Mouse (Mus musculus) forebrain, embryonic 16.5 days (tissue): ENCODE data around the gene Cdh13. TPM values are rescaled to one million over a fixed set of nuclear protein-coding genes. Genes with fewer than 3 reads are reported as not detected.

Source experiments
- ATAC-seq: fragments of 200-750 bp; cut with Nextera tagmentation; 2 replicates; pipeline ENCODE4 v1.8.0; 2017; ENCODE audit warnings: mild to moderate bottlenecking, moderate library complexity
- H3K27ac ChIP-seq: fragments of 300-500 bp; sonication (generic); 2 replicates; pipeline ENCODE4 v1.5.1; 2014; ENCODE audit warnings: low read length, control low read depth
- H3K27me3 ChIP-seq: fragments of 300-500 bp; sonication (generic); replicated peaks from 2 replicates; pipeline ENCODE4 v1.6.1; 2014; ENCODE audit warnings: low read length; ENCODE audit not compliant: control insufficient read depth, insufficient read depth
- H3K36me3 ChIP-seq: fragments of 300-500 bp; sonication (generic); 2 replicates; pipeline ENCODE4 v1.6.1; 2014; ENCODE audit not compliant: control insufficient read depth, insufficient read depth
- H3K4me1 ChIP-seq: fragments of 300-500 bp; sonication (generic); replicated peaks from 2 replicates; pipeline ENCODE4 v1.6.1; 2014; ENCODE audit warnings: low read length; ENCODE audit not compliant: control insufficient read depth, insufficient read depth
- H3K4me2 ChIP-seq: fragments of 300-500 bp; sonication (generic); 2 replicates; pipeline ENCODE4 v1.6.1; 2014; ENCODE audit warnings: mild to moderate bottlenecking, low read length, control low read depth
- H3K4me3 ChIP-seq: fragments of 300-500 bp; sonication (generic); replicated peaks from 2 replicates; pipeline ENCODE4 v1.5.1; 2014; ENCODE audit warnings: mild to moderate bottlenecking, low read length, control low read depth
- H3K9ac ChIP-seq: fragments of 300-500 bp; sonication (generic); replicated peaks from 2 replicates; pipeline ENCODE4 v1.6.1; 2014; ENCODE audit warnings: low read depth, low read length, control low read depth
- H3K9me3 ChIP-seq: fragments of 300-500 bp; sonication (generic); 2 replicates; pipeline ENCODE4 v1.6.1; 2016; ENCODE audit warnings: low read length; ENCODE audit not compliant: control insufficient read depth
- WGBS: fragments of 180-500 bp; shearing (Covaris S2); extraction: QIAGEN DNeasy Blood & Tissue Kit; methylation state at CpG from one replicate; pipeline ENCODE4 v1.1.7; 2014; 5-methylcytosine and 5-hydroxymethylcytosine counted together
- polyA plus RNA-seq: library from polyadenylated mRNA; unstranded; fragments of >200 nt; fragmentation: Nextera tagmentation; extraction: Ambion mirVana; gene quantifications from 2 replicates; pipeline ENCODE4 v1.2.1, GENCODE M21; 2015

The Cdh13 gene
- polyA plus RNA-seq, 1 experiment from 2014 or later = 129 TPM

DNA sequence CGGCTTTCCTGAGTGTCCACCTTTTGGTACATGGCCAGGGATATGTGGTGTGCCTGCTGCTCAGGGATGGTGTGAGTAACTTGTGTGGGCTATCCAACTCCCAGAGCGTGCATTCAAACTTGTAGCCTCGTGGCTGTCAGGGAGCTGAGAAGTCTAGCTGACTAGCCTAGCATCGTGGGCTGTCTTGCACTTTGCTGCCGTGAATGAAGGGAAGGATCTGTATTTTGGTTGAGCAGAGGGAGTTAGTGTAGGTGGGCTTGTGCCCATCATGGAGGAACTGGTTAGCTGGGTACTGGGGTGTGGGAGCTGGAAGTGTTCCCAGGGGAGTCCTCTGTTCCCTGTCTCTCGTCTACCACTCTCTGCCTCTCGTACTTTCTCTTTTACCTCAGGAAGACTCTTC is 74.1 kb downstream of the Cdh13 start:
- H3K9me3 ChIP-seq = no peaks in the 10 kb centered on the region
- peaks cover 6% of the 10 kb centered on the region for H3K4me1 ChIP-seq
- H3K27me3 ChIP-seq = no peaks in the 10 kb centered on the region
- ATAC-seq = no peak
- H3K27ac ChIP-seq = no peak overlapping the region
- 92% methylated on average over 7 of the region's 7 CpGs for WGBS
- no peak overlapping the region for H3K9ac ChIP-seq
- no peaks in the 10 kb centered on the region for H3K36me3 ChIP-seq
- H3K4me3 ChIP-seq = no peak overlapping the region
- no peak overlapping the region for H3K4me2 ChIP-seq

GRCm38 (mm10) chr8:118363781-118364180 is 80.2 kb downstream of the Cdh13 start:
- H3K4me2 ChIP-seq = no peak overlapping the region
- WGBS = 42% methylated on average over 3 of the region's 3 CpGs
- no peaks in the 10 kb centered on the region for H3K27me3 ChIP-seq
- H3K27ac ChIP-seq = peak overlapping the region; percentile 31; the same call in 1 of the 2 replicates
- peak; percentile 58; the same call in 1 of the 2 replicates for ATAC-seq
- H3K4me3 ChIP-seq = no peak overlapping the region
- no peaks in the 10 kb centered on the region for H3K9me3 ChIP-seq
- H3K4me1 ChIP-seq = peaks cover 18% of the 10 kb centered on the region
- no peaks in the 10 kb centered on the region for H3K36me3 ChIP-seq
- H3K9ac ChIP-seq = no peak overlapping the region

GRCm38 (mm10) chr8:118373092-118373491 is 89.6 kb downstream of the Cdh13 start:
- Histone ChIP-seq H3K27ac (no peak overlapping the region), H3K36me3 (no peaks in the 10 kb centered on the region), H3K9ac (no peak overlapping the region), H3K9me3 (no peaks in the 10 kb centered on the region), H3K4me2 (no peak overlapping the region), H3K4me1 (peaks cover 13% of the 10 kb centered on the region), H3K27me3 (no peaks in the 10 kb centered on the region), H3K4me3 (no peak overlapping the region)
- WGBS = 92% methylated on average over 3 of the region's 3 CpGs
- peak; percentile 54; the same call in 1 of the 2 replicates for ATAC-seq

- no peak overlapping the region for H3K9ac ChIP-seq
- peaks cover 23% of the 10 kb centered on the region for H3K4me1 ChIP-seq
- no peak for ATAC-seq
- no peaks in the 10 kb centered on the region for H3K27me3 ChIP-seq
- no peak overlapping the region for H3K27ac ChIP-seq
- 23% methylated on average over 6 of the region's 6 CpGs for WGBS
- H3K9me3 ChIP-seq = no peaks in the 10 kb centered on the region
- H3K36me3 ChIP-seq = no peaks in the 10 kb centered on the region
- no peak overlapping the region for H3K4me3 ChIP-seq
- no peak overlapping the region for H3K4me2 ChIP-seq
Measured at GRCm38 (mm10) chr8:118374738-118375137, 91.2 kb downstream of the Cdh13 start.

DNA sequence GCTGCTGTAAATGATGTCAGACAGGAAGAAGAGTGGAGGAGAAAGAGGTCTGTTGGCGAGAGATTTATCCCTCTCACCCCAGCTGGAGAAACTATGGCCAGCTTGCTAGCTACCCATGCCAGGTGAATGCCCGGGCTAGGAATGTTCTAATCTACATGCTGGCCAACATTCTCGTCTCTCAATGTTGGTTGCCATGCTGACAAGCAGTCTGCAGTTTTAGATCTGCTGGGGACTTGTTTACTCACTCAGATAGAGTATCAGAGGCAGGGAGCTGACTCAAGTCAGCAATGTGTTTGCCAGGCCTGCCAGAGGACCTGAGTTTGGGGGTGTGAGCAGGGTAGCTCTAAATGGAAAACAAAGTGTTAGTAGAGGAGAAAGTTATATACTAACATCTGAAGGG is 93.3 kb downstream of the Cdh13 start:
- H3K9ac ChIP-seq = no peak overlapping the region
- no peak overlapping the region for H3K4me2 ChIP-seq
- 34% methylated on average over 3 of the region's 3 CpGs for WGBS
- ATAC-seq = peak; percentile 31; the same call in 1 of the 2 replicates
- no peaks in the 10 kb centered on the region for H3K36me3 ChIP-seq
- H3K4me1 ChIP-seq = peaks cover 35% of the 10 kb centered on the region
- H3K27me3 ChIP-seq = no peaks in the 10 kb centered on the region
- H3K9me3 ChIP-seq = no peaks in the 10 kb centered on the region
- H3K4me3 ChIP-seq = no peak overlapping the region
- peak overlapping the region; percentile 33 for H3K27ac ChIP-seq

- H3K4me2 ChIP-seq = no peak overlapping the region
- no peaks in the 10 kb centered on the region for H3K9me3 ChIP-seq
- H3K27me3 ChIP-seq = no peaks in the 10 kb centered on the region
- no peak overlapping the region for H3K9ac ChIP-seq
- no peak overlapping the region for H3K4me3 ChIP-seq
- WGBS = 81% methylated on average over 8 of the region's 8 CpGs
- no peaks in the 10 kb centered on the region for H3K36me3 ChIP-seq
- no peak for ATAC-seq
- no peak overlapping the region for H3K27ac ChIP-seq
- peaks cover 35% of the 10 kb centered on the region for H3K4me1 ChIP-seq
Measured at GRCm38 (mm10) chr8:118378985-118379384, 95.5 kb downstream of the Cdh13 start.

DNA sequence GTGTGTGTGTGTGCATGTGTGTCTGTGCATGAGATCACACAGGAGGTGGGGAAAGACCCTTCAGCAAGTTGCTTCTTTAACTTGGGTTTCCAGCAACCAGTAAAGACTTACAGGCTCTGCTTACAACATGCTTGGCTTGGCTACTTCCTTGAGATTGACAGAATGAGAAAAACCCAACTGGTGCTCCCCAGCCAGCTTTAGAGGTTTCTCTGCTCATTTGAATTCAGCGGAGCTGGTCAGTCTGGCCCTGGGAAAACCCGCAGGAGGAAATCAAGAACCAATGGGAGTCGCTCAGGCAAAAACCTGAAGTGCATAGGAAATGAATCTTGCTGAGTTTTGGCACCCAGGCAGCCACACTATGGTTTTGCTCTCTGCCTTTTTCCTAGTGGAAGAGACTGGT is 96.1 kb downstream of the Cdh13 start:
- 9% methylated on average over 3 of the region's 3 CpGs for WGBS
- no peak overlapping the region for H3K4me2 ChIP-seq
- no peak overlapping the region for H3K4me3 ChIP-seq
- peak; percentile 73 for ATAC-seq
- no peaks in the 10 kb centered on the region for H3K27me3 ChIP-seq
- no peaks in the 10 kb centered on the region for H3K36me3 ChIP-seq
- peaks cover 34% of the 10 kb centered on the region for H3K4me1 ChIP-seq
- H3K9ac ChIP-seq = no peak overlapping the region
- no peaks in the 10 kb centered on the region for H3K9me3 ChIP-seq
- H3K27ac ChIP-seq = peak overlapping the region; percentile 44

GRCm38 (mm10) chr8:118380058-118380457 is 96.5 kb downstream of the Cdh13 start:
- ATAC-seq = peak; percentile 34; the same call in 1 of the 2 replicates
- no peaks in the 10 kb centered on the region for H3K36me3 ChIP-seq
- no peak overlapping the region for H3K4me2 ChIP-seq
- 41% methylated on average over 8 of the region's 8 CpGs for whole genome bisulfite sequencing
- H3K9ac ChIP-seq = no peak overlapping the region
- no peaks in the 10 kb centered on the region for H3K9me3 ChIP-seq
- peaks cover 31% of the 10 kb centered on the region for H3K4me1 ChIP-seq
- peak overlapping the region; percentile 44 for H3K27ac ChIP-seq
- no peaks in the 10 kb centered on the region for H3K27me3 ChIP-seq
- no peak overlapping the region for H3K4me3 ChIP-seq

GRCm38 (mm10) chr8:118380782-118381181 is 97.2 kb downstream of the Cdh13 start:
- no peaks in the 10 kb centered on the region for H3K27me3 ChIP-seq
- peaks cover 31% of the 10 kb centered on the region for H3K4me1 ChIP-seq
- H3K4me3 ChIP-seq = no peak overlapping the region
- no peaks in the 10 kb centered on the region for H3K9me3 ChIP-seq
- H3K27ac ChIP-seq = no peak overlapping the region
- no peak overlapping the region for H3K4me2 ChIP-seq
- ATAC-seq = no peak
- 50% methylated on average over 9 of the region's 9 CpGs for WGBS
- no peak overlapping the region for H3K9ac ChIP-seq
- no peaks in the 10 kb centered on the region for H3K36me3 ChIP-seq

GRCm38 (mm10) chr8:118381641-118382040 is 98.1 kb downstream of the Cdh13 start:
- no peaks in the 10 kb centered on the region for H3K36me3 ChIP-seq

More at GRCm38 (mm10) chr8:118381641-118382040, 98.1 kb downstream of the Cdh13 start:
- 91% methylated on average over 7 of the region's 7 CpGs for WGBS
- no peak overlapping the region for H3K9ac ChIP-seq
- H3K9me3 ChIP-seq = no peaks in the 10 kb centered on the region
- no peaks in the 10 kb centered on the region for H3K27me3 ChIP-seq
- H3K4me1 ChIP-seq = peaks cover 27% of the 10 kb centered on the region
- no peak for ATAC-seq
- no peak overlapping the region for H3K4me3 ChIP-seq
- no peak overlapping the region for H3K4me2 ChIP-seq
- no peak overlapping the region for H3K27ac ChIP-seq
